Mouse (Mus musculus) left cerebral cortex, postnatal 10 days (tissue): Measurements from ENCODE around the gene Gzmg. TPM values are rescaled to one million over a fixed set of nuclear protein-coding genes. Genes with fewer than 3 reads are reported as not detected.

ENCODE experiments used
- total RNA-seq, 2 experiments: library from RNA; stranded (reverse); gene quantifications; 2 replicates each; pipeline ENCODE4 v1.2.3; 2021

The Gzmg gene
- total RNA-seq, 2 experiments from 2014 or later = not detected

Other genes with a start within 250 kb of the Gzmg start
- gene Cma1, start 214.9 kb downstream of the Gzmg start, total RNA-seq = under 1 TPM in 1 of 2 experiments, not detected in 1; 0.43 TPM
- not detected for gene Cma2, start 208.6 kb downstream of the Gzmg start, total RNA-seq
- not detected for gene Mcpt1, start 141.6 kb downstream of the Gzmg start, total RNA-seq
- gene Mcpt9, start 129.1 kb downstream of the Gzmg start, total RNA-seq = not detected
- not detected for gene Mcpt2, start 117.5 kb downstream of the Gzmg start, total RNA-seq
- gene Mcpt4, start 97.3 kb downstream of the Gzmg start, total RNA-seq = not detected
- not detected for gene Mcpt8, start 74.3 kb downstream of the Gzmg start, total RNA-seq
- gene Ctsg, start 57.0 kb downstream of the Gzmg start, total RNA-seq = not detected
- gene Gzme, start 39.0 kb downstream of the Gzmg start, total RNA-seq = not detected
- gene Gzmd, start 27.0 kb downstream of the Gzmg start, total RNA-seq = not detected
- gene Gzmn, start 15.0 kb upstream of the Gzmg start, total RNA-seq = not detected
- gene Gzmf, start 51.8 kb upstream of the Gzmg start, total RNA-seq = not detected
- gene Gzmc, start 75.1 kb upstream of the Gzmg start, total RNA-seq = not detected
- not detected for gene Gzmb, start 102.7 kb upstream of the Gzmg start, total RNA-seq
- under 1 TPM; 0.21 to 0.39 TPM for gene Atp12a, start 205.5 kb upstream of the Gzmg start, total RNA-seq
- gene Rnf17, start 243.0 kb upstream of the Gzmg start, total RNA-seq = 1 to 10 TPM; 1.4 to 1.6 TPM